Mouse (Mus musculus) ES-E14 (cell line): ENCODE results near the gene Serinc2. TPM values are rescaled to one million over a fixed set of nuclear protein-coding genes. Genes with fewer than 3 reads are reported as not detected.

Experiments used
- DNase-seq: peaks from one replicate; pipeline ENCODE4 v3.0.0-alpha.2; 2013; ENCODE audit warnings: low read depth, low spot score
- H3K27ac ChIP-seq: 2 replicates; pipeline ENCODE4 v1.5.1; 2012; ENCODE audit warnings: low read depth, mild to moderate bottlenecking, low read length, moderate library complexity, mixed read lengths; ENCODE audit not compliant: poor library complexity, insufficient read depth, severe bottlenecking
- H3K36me3 ChIP-seq: 2 replicates; pipeline ENCODE4 v1.6.1; 2012; ENCODE audit warnings: mild to moderate bottlenecking, low read length, moderate library complexity, mixed read lengths; ENCODE audit not compliant: control insufficient read depth, poor library complexity, insufficient read depth, severe bottlenecking
- H3K4me1 ChIP-seq, 2 experiments: fragments of 150-350 bp in 1 of 2; sonication (generic) in 1 of 2; 2 replicates each; pipeline ENCODE4 v1.6.1; 2012; ENCODE audit warnings: low read length in 2 of 2, mild to moderate bottlenecking in 1 of 2, mixed read lengths in 1 of 2; ENCODE audit not compliant: control insufficient read depth in 2 of 2, insufficient read depth in 2 of 2, poor library complexity in 1 of 2
- H3K4me3 ChIP-seq, 2 experiments: fragments of 150-350 bp in 1 of 2; sonication (generic) in 1 of 2; 2 replicates each; pipeline ENCODE4 v1.5.1; 2012; ENCODE audit warnings: low read length in 2 of 2, low read depth in 1 of 2, mild to moderate bottlenecking in 1 of 2, mixed read lengths in 1 of 2; ENCODE audit not compliant: insufficient read depth in 1 of 2, poor library complexity in 1 of 2, severe bottlenecking in 1 of 2
- H3K9ac ChIP-seq: 2 replicates; pipeline ENCODE4 v1.6.1; 2012; ENCODE audit warnings: low read depth, mild to moderate bottlenecking, low read length, mixed read lengths; ENCODE audit not compliant: poor library complexity, insufficient read depth, severe bottlenecking
- H3K9me3 ChIP-seq: fragments of 150-350 bp; sonication (generic); 2 replicates; pipeline ENCODE4 v1.6.1; 2012; ENCODE audit warnings: low read depth, mild to moderate bottlenecking, low read length; ENCODE audit not compliant: control insufficient read depth, insufficient read depth
- CHD2 ChIP-seq: IDR thresholded peaks from 2 replicates; pipeline ENCODE4 v1.6.1; 2014; ENCODE audit warnings: mild to moderate bottlenecking, low read depth, low read length, inconsistent platforms
- HCFC1 ChIP-seq: IDR thresholded peaks from 2 replicates; pipeline ENCODE4 v1.6.1; 2012; ENCODE audit warnings: low read length, inconsistent platforms, borderline replicate concordance; ENCODE audit not compliant: insufficient read depth
- MAFK ChIP-seq: IDR thresholded peaks from 2 replicates; pipeline ENCODE4 v1.6.1; 2014; ENCODE audit warnings: mild to moderate bottlenecking, low read depth, low read length, inconsistent platforms; ENCODE audit not compliant: insufficient read depth
- ZC3H11A ChIP-seq: IDR thresholded peaks from 2 replicates; pipeline ENCODE4 v1.6.1; 2012; ENCODE audit warnings: low read depth, mild to moderate bottlenecking, inconsistent platforms, low read length, borderline replicate concordance
- ZNF384 ChIP-seq: IDR thresholded peaks from 2 replicates; pipeline ENCODE4 v1.6.1; 2012; ENCODE audit warnings: low read depth, low read length, inconsistent platforms
- in situ Hi-C, 2 experiments: fragments of 600-800 bp; cut with MboI; formaldehyde crosslinking; loops; one replicate each; pipeline ENCODE4 v1.15.1; 2025; ENCODE audit warnings: low sequenced_read_pairs in 2 of 2, inconsistent platforms in 1 of 2; ENCODE audit not compliant: unreplicated experiment in 2 of 2
- total RNA-seq: library from RNA; depleted of rRNA; stranded (reverse); fragments of 300-350 nt; gene quantifications from 2 replicates; pipeline ENCODE4 v1.2.3, GENCODE M21; 2012

Serinc2 gene
- total RNA-seq, 1 experiment, result 4.6 TPM

DNA sequence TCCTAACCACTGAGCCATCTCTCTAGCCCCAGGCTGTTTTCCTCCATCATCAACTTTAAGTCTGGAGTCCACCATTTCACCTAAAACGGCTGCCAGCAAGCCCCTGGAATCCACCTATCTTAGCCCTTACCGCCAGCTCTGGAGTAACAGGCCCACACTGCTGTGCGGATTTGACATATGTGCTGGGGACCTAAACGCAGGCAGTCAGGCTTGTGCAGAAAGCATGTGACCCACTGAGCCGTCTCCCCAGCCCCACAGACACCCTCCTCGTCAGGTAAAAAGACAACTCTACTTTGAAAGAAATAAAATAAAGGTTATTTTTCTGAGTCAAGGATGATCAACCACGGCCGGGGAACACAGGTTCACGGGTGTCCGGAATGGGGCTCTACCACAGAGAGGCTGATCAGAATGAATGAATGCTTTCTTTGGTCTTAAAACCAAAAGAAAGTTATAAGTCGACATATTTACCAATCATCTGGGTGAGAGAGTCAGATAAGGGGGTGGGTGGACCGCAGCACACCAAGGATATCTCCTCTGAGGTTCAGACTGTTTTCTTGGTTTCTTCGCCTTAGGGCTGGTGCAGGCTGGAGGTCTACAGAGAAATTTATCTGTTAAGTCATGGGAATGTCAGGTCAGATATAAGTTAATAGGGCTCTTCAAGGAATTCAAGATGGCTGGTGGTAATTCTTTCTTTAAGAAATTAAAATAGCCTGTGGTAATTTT, 17.4 kb upstream of the Serinc2 start:
- no peaks in the 10 kb centered on the region for H3K9me3 ChIP-seq
- TF ChIP-seq ZC3H11A (no peak), CHD2 (no peak), MAFK (no peak), HCFC1 (no peak)
- peaks cover 11 to 19% of the 10 kb centered on the region in 2 experiments; a peak in 3 of 4 replicates for H3K4me1 ChIP-seq
- in situ Hi-C loops, result no loop called here
- DNase-seq, result no peak
- H3K27ac ChIP-seq, result no peak overlapping the region
- H3K36me3 ChIP-seq, result no peaks in the 10 kb centered on the region
- no peak overlapping the region for H3K9ac ChIP-seq
- no peak overlapping the region for H3K4me3 ChIP-seq

DNA sequence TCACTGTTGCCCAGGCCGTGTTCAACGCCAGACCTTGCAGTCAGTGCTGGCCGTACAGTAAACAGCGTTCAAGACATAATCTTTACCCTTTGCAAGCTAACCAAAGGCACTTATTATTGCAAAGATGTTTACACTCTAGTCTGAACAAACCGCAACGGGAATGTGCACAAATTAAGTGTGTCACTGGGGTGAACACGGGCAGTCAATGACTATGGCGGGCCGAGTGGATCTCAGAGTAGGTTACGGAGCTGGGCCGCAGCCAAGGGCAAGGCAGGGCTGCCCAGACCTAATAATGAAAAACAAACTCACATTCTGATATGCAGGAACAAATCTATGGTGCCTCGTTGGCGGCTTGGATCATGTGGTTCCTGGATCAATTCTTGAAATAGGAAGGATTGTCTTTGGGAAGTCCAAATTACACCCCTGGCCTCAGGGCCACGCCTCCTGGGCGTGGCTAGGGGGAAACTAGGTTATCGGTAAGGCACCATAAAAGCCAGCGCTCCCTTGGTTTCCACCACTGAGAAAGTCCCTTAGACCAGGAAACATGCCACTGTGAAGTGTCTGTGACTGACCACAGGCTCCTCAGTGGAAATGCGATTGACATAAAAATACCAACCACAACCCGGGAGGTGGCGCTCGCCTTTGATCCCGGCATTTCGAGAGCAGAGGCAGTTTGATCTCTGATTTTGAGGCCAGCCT, 16.2 kb upstream of the Serinc2 start:
- no peaks in the 10 kb centered on the region for H3K9me3 ChIP-seq
- no peak for DNase-seq
- no peak for TF ChIP-seq MAFK
- TF ChIP-seq ZC3H11A, result no peak
- no peak for TF ChIP-seq HCFC1
- 0 out of 2 replicates have a peak, but pooled peaks have one; percentile 2 for TF ChIP-seq ZNF384
- no peak for TF ChIP-seq CHD2
- no peak overlapping the region for H3K27ac ChIP-seq
- H3K4me1 ChIP-seq, result peaks cover 11 to 15% of the 10 kb centered on the region in 2 experiments; a peak in 3 of 4 replicates
- H3K36me3 ChIP-seq, result no peaks in the 10 kb centered on the region
- peak overlapping the region in 1 of 2 experiments; percentile 22; a peak in 1 of 4 replicates for H3K4me3 ChIP-seq
- H3K9ac ChIP-seq, result no peak overlapping the region
- in situ Hi-C loops, result no loop called here

DNA sequence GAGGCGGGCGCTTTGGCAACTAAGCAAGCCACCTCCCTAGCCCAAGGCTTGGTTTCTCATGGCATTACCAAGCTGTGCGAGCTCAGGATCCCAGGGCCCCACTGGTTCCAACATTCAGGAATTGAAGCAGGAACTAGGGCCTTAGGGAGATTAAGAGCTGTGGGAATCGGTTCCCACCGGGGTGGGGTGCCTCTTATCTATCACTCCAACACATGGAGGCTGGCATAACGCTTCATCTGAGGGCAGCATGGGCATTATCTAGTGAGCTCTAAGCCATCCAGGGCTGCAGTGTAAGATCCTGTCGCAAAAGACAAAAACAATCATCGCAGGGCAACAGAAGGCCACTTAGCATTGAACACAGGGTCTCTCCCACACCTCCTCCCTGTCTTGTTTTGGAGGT, 15.5 kb upstream of the Serinc2 start:
- H3K4me1 ChIP-seq, result peaks cover 8 to 9% of the 10 kb centered on the region in 2 experiments; a peak in 3 of 4 replicates
- no peak overlapping the region for H3K4me3 ChIP-seq
- TF ChIP-seq MAFK, result no peak
- TF ChIP-seq ZNF384, result no peak
- no peak for DNase-seq
- no peak overlapping the region for H3K27ac ChIP-seq
- no peaks in the 10 kb centered on the region for H3K9me3 ChIP-seq
- in situ Hi-C loops, result no loop called here
- H3K9ac ChIP-seq, result no peak overlapping the region
- H3K36me3 ChIP-seq, result no peaks in the 10 kb centered on the region

GRCm38 (mm10) chr4:130292271-130292670, 13.3 kb upstream of the Serinc2 start:
- in situ Hi-C loops, result no loop called here
- H3K4me3 ChIP-seq, result no peak overlapping the region
- no peak overlapping the region for H3K27ac ChIP-seq
- no peak for TF ChIP-seq HCFC1
- TF ChIP-seq ZC3H11A, result peak; percentile 66; the same call in 1 of the 2 replicates
- no peak for TF ChIP-seq CHD2
- TF ChIP-seq ZNF384, result no peak
- H3K4me1 ChIP-seq, result peaks cover 0 to 4% of the 10 kb centered on the region in 2 experiments; a peak in 1 of 4 replicates
- H3K9me3 ChIP-seq, result no peaks in the 10 kb centered on the region
- H3K36me3 ChIP-seq, result no peaks in the 10 kb centered on the region
- peak; percentile 86 for DNase-seq
- H3K9ac ChIP-seq, result no peak overlapping the region
